Mouse (Mus musculus) CH12.LX (cell line): Measurements from ENCODE around the gene Tmem37.

Experiments used
- CHD1 ChIP-seq: IDR thresholded peaks from 2 replicates; pipeline ENCODE4 v1.6.1; 2012; ENCODE audit warnings: low read depth, low read length, improper control_type of control experiment, inconsistent platforms
- CHD2 ChIP-seq: IDR thresholded peaks from 2 replicates; pipeline ENCODE4 v1.6.1; 2011; ENCODE audit warnings: low read length, improper control_type of control experiment
- CTCF ChIP-seq, 2 experiments: IDR thresholded peaks in 1 of 2; conservative IDR thresholded peaks in 1 of 2; 2 replicates each; pipeline ENCODE4 v1.5.1; 2011 to 2012; ENCODE audit warnings: low read depth in 2 of 2, low read length in 2 of 2, improper control_type of control experiment in 1 of 2, inconsistent platforms in 1 of 2, mild to moderate bottlenecking in 1 of 2, moderate library complexity in 1 of 2
- ELF1 ChIP-seq: IDR thresholded peaks from 2 replicates; pipeline ENCODE4 v1.6.1; 2014; ENCODE audit warnings: low read depth, mild to moderate bottlenecking, inconsistent platforms, low read length, improper control_type of control experiment
- EP300 ChIP-seq: IDR thresholded peaks from 2 replicates; pipeline ENCODE4 v1.6.1; 2011; ENCODE audit warnings: low read length, improper control_type of control experiment
- MAX ChIP-seq: IDR thresholded peaks from 2 replicates; pipeline ENCODE4 v1.6.1; 2011; ENCODE audit warnings: low read length, improper control_type of control experiment
- MAZ ChIP-seq: IDR thresholded peaks from 2 replicates; pipeline ENCODE4 v1.6.1; 2012; ENCODE audit warnings: low read depth, mild to moderate bottlenecking, inconsistent platforms, low read length, improper control_type of control experiment, moderate library complexity
- MYC ChIP-seq: IDR thresholded peaks from 2 replicates; pipeline ENCODE4 v1.6.1; 2011; ENCODE audit warnings: low read depth, mild to moderate bottlenecking, improper control_type of control experiment, low read length
- NELFE ChIP-seq: IDR thresholded peaks from 2 replicates; pipeline ENCODE4 v1.6.1; 2011; ENCODE audit warnings: low read depth, low read length, improper control_type of control experiment
- POLR2A ChIP-seq: IDR thresholded peaks from 2 replicates; pipeline ENCODE4 v1.6.1; 2011; ENCODE audit warnings: low read depth, mild to moderate bottlenecking, improper control_type of control experiment, low read length
- ZC3H11A ChIP-seq: IDR thresholded peaks from 2 replicates; pipeline ENCODE4 v1.6.1; 2012; ENCODE audit warnings: low read depth, mild to moderate bottlenecking, inconsistent platforms, low read length, improper control_type of control experiment

DNA sequence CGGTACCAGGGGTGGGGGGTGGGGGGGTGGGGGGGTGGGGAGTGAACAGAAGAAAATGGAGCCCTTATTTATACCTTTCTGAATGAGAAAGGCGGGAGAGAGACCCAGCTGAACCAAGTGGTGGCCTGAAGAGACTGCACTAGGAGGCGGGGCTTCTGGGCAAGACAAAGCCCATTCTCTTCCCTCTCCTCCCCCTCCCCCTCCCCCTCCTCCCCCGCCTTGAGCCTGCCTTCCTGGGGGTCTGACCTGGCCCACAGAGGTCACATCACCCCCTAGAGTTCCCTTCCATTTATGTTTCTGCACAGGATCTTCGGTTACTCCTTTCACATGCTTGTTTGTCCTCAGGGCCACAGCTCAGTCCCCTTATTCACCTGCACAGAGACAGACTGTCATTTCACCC lies 15.3 kb upstream of the Tmem37 start:
- no peak for TF ChIP-seq CTCF (conservative IDR thresholded peaks at IDR 0.05 in 1 of 2, IDR thresholded peaks at IDR 0.05 in 1 of 2; ENCODE audit: low read depth in 2 of 2, low read length in 2 of 2)
- TF ChIP-seq MYC = no peak
- TF ChIP-seq POLR2A = no peak
- TF ChIP-seq ZC3H11A = no peak
- TF ChIP-seq ELF1 = no peak
- no peak for TF ChIP-seq MAZ
- no peak for TF ChIP-seq CHD2
- no peak for TF ChIP-seq MAX
- no peak for TF ChIP-seq NELFE
- TF ChIP-seq CHD1 = no peak
- no peak for TF ChIP-seq EP300
